Mouse (Mus musculus) right cerebral cortex, postnatal 36 days (tissue): ENCODE data around the gene Tcaf3.

Source experiments
- DNase-seq, 2 experiments: peaks; one replicate each; pipeline ENCODE4 v3.0.0; 2022; ENCODE audit warnings: low spot score in 2 of 2, mixed read lengths in 1 of 2

Tcaf3 gene

GRCm38 (mm10) chr6:42597592-42597991, at the start of gene Tcaf3:
TSS of gene Tcaf3 (minus strand) at chr6:42597692.
- no peak for DNase-seq

- DNase-seq = peak; percentile 26 to 32
Observed at GRCm38 (mm10) chr6:42644912-42645549, 47.5 kb upstream of the Tcaf3 start, which contains the start of gene Tcaf2. TSS of gene Tcaf2 (minus strand) at chr6:42645254.

GRCm38 (mm10) chr6:42634393-42634792, 36.9 kb upstream of the Tcaf3 start:
- no peak for DNase-seq

- DNase-seq = no peak
Observed at GRCm38 (mm10) chr6:42631395-42631794, 33.9 kb upstream of the Tcaf3 start.

GRCm38 (mm10) chr6:42616904-42617303, 19.4 kb upstream of the Tcaf3 start:
- no peak for DNase-seq

GRCm38 (mm10) chr6:42612218-42612617, 14.7 kb upstream of the Tcaf3 start:
- no peak for DNase-seq

- no peak for DNase-seq
Observed at GRCm38 (mm10) chr6:42610954-42611522, 13.5 kb upstream of the Tcaf3 start.

- no peak for DNase-seq
Observed at GRCm38 (mm10) chr6:42593138-42593882, 4.2 kb downstream of the Tcaf3 start.

GRCm38 (mm10) chr6:42586569-42586968, 10.9 kb downstream of the Tcaf3 start:
- no peak for DNase-seq

- DNase-seq = peak; percentile 16 to 34
Observed at GRCm38 (mm10) chr6:42583488-42583872, 14.0 kb downstream of the Tcaf3 start.

GRCm38 (mm10) chr6:42582741-42583487, 14.6 kb downstream of the Tcaf3 start:
- DNase-seq = no peak

GRCm38 (mm10) chr6:42578678-42579077, 18.8 kb downstream of the Tcaf3 start:
- DNase-seq = no peak

GRCm38 (mm10) chr6:42577433-42577832, 20.1 kb downstream of the Tcaf3 start:
- no peak for DNase-seq

- peak in 1 of 2 experiments; percentile 2 for DNase-seq
Observed at GRCm38 (mm10) chr6:42568205-42568604, 29.3 kb downstream of the Tcaf3 start.

GRCm38 (mm10) chr6:42566076-42566598, 31.4 kb downstream of the Tcaf3 start:
- no peak for DNase-seq

GRCm38 (mm10) chr6:42562280-42562679, 35.2 kb downstream of the Tcaf3 start:
- DNase-seq = no peak

- DNase-seq = no peak
Observed at GRCm38 (mm10) chr6:42560885-42561284, 36.6 kb downstream of the Tcaf3 start.

- DNase-seq = no peak
Observed at GRCm38 (mm10) chr6:42558641-42559040, 38.9 kb downstream of the Tcaf3 start.

GRCm38 (mm10) chr6:42547461-42547860, 50.0 kb downstream of the Tcaf3 start, which contains the start of gene Olfr455:
TSS of gene Olfr455 (minus strand) at chr6:42547587.
- no peak for DNase-seq

- no peak for DNase-seq
Observed at GRCm38 (mm10) chr6:42546180-42546579, 51.3 kb downstream of the Tcaf3 start.

- no peak for DNase-seq
Observed at GRCm38 (mm10) chr6:42545451-42545885, 52.0 kb downstream of the Tcaf3 start.

- DNase-seq = no peak
Observed at GRCm38 (mm10) chr6:42544846-42545245, 52.6 kb downstream of the Tcaf3 start.
